Mouse (Mus musculus) liver, embryonic 12.5 days (tissue): ENCODE results near the gene Slc6a15. TPM values are rescaled to one million over a fixed set of nuclear protein-coding genes. Genes with fewer than 3 reads are reported as not detected.
A peak's percentile ranks its signal among the peaks of the same experiment; 100 is the strongest.

Source experiments
- ATAC-seq: fragments of 200-750 bp; cut with Nextera tagmentation; 2 replicates; pipeline ENCODE4 v1.8.0; 2017; ENCODE audit warnings: moderate number of reproducible peaks, mild to moderate bottlenecking, moderate library complexity
- H3K27ac ChIP-seq: fragments of 300-500 bp; sonication (generic); 2 replicates; pipeline ENCODE4 v1.5.1; 2016; ENCODE audit warnings: mild to moderate bottlenecking
- H3K27me3 ChIP-seq: fragments of 300-500 bp; sonication (generic); replicated peaks from 2 replicates; pipeline ENCODE4 v1.6.1; 2016; ENCODE audit warnings: mild to moderate bottlenecking, moderate library complexity
- H3K36me3 ChIP-seq: fragments of 300-500 bp; sonication (generic); 2 replicates; pipeline ENCODE4 v1.6.1; 2016; ENCODE audit warnings: mild to moderate bottlenecking, moderate library complexity
- H3K4me1 ChIP-seq: fragments of 300-500 bp; sonication (generic); 2 replicates; pipeline ENCODE4 v1.6.1; 2016
- H3K4me2 ChIP-seq: fragments of 300-500 bp; sonication (generic); 2 replicates; pipeline ENCODE4 v1.6.1; 2016; ENCODE audit warnings: mild to moderate bottlenecking, moderate library complexity
- H3K4me3 ChIP-seq: fragments of 300-500 bp; sonication (generic); 2 replicates; pipeline ENCODE4 v1.5.1; 2016; ENCODE audit warnings: mild to moderate bottlenecking, moderate library complexity
- H3K9ac ChIP-seq: fragments of 300-500 bp; sonication (generic); 2 replicates; pipeline ENCODE4 v1.6.1; 2016; ENCODE audit warnings: mild to moderate bottlenecking, moderate library complexity
- H3K9me3 ChIP-seq: fragments of 300-500 bp; sonication (generic); replicated peaks from 2 replicates; pipeline ENCODE4 v1.6.1; 2016; ENCODE audit warnings: mild to moderate bottlenecking, moderate library complexity
- WGBS: fragments of 180-500 bp; shearing (Covaris S2); methylation state at CpG from one replicate; pipeline ENCODE4 v1.1.7; 2016; ENCODE audit not compliant: insufficient replicate concordance; 5-methylcytosine and 5-hydroxymethylcytosine counted together
- polyA plus RNA-seq: library from polyadenylated mRNA; unstranded; fragments of >200 nt; fragmentation: Nextera tagmentation; extraction: Ambion mirVana; gene quantifications from 2 replicates; pipeline ENCODE4 v1.2.1, GENCODE M21; 2016

The Slc6a15 gene
- polyA plus RNA-seq, result 0.23 and 0.33 TPM in 2 replicates

- peaks cover 24% of the 10 kb centered on the region for H3K27me3 ChIP-seq
- no peaks in the 10 kb centered on the region for H3K9me3 ChIP-seq
- peak within 1 kb of the TSS; percentile 63 for H3K4me2 ChIP-seq
- H3K36me3 ChIP-seq, result no peaks in the 10 kb centered on the region
- H3K27ac ChIP-seq, result no peak within 1 kb of the TSS
- no peak within 1 kb of the TSS for H3K9ac ChIP-seq
- WGBS, result 2% methylated on average over 35 of the region's 43 CpGs
- peaks cover 9% of the 10 kb centered on the region; the same call in 1 of the 2 replicates for H3K4me1 ChIP-seq
- peak; percentile 44; the same call in 1 of the 2 replicates for ATAC-seq
- H3K4me3 ChIP-seq, result peak within 1 kb of the TSS; percentile 50
These were observed at the start of gene Slc6a15 for GRCm38 (mm10) chr10:103367371-103368295. Gene Slc6a15 (plus strand): TSS chr10:103367783.

- H3K27me3 ChIP-seq, result no peaks in the 10 kb centered on the region
- H3K4me3 ChIP-seq, result no peak overlapping the region
- H3K4me2 ChIP-seq, result no peak overlapping the region
- no peaks in the 10 kb centered on the region for H3K36me3 ChIP-seq
- no peak overlapping the region for H3K27ac ChIP-seq
- no peak overlapping the region for H3K9ac ChIP-seq
- ATAC-seq, result no peak
- H3K9me3 ChIP-seq, result no peaks in the 10 kb centered on the region
- no peaks in the 10 kb centered on the region for H3K4me1 ChIP-seq
- 72% methylated on average over 3 of the region's 3 CpGs for WGBS
These were observed 45.6 kb upstream of the Slc6a15 start for GRCm38 (mm10) chr10:103321941-103322340.

- ATAC-seq, result no peak
- Histone ChIP-seq H3K4me1 (no peaks in the 10 kb centered on the region), H3K9me3 (no peaks in the 10 kb centered on the region), H3K27ac (no peak overlapping the region), H3K4me3 (no peak overlapping the region), H3K4me2 (no peak overlapping the region), H3K9ac (no peak overlapping the region), H3K36me3 (no peaks in the 10 kb centered on the region), H3K27me3 (no peaks in the 10 kb centered on the region)
- 64% methylated on average over 3 of the region's 3 CpGs for WGBS
These were observed 44.2 kb upstream of the Slc6a15 start for GRCm38 (mm10) chr10:103323386-103323785.

GRCm38 (mm10) chr10:103334306-103334705 lies 33.3 kb upstream of the Slc6a15 start:
- ATAC-seq, result no peak
- Histone ChIP-seq H3K9ac (no peak overlapping the region), H3K4me1 (no peaks in the 10 kb centered on the region), H3K4me3 (no peak overlapping the region), H3K27ac (no peak overlapping the region), H3K36me3 (no peaks in the 10 kb centered on the region), H3K9me3 (no peaks in the 10 kb centered on the region), H3K27me3 (no peaks in the 10 kb centered on the region), H3K4me2 (no peak overlapping the region)
- 68% methylated on average over 1 of the region's 1 CpGs for WGBS

GRCm38 (mm10) chr10:103339928-103340327 lies 27.7 kb upstream of the Slc6a15 start:
- no peak overlapping the region for H3K4me3 ChIP-seq
- H3K27me3 ChIP-seq, result no peaks in the 10 kb centered on the region
- H3K4me1 ChIP-seq, result no peaks in the 10 kb centered on the region
- no peaks in the 10 kb centered on the region for H3K36me3 ChIP-seq
- no peak overlapping the region for H3K4me2 ChIP-seq
- 58% methylated on average over 5 of the region's 5 CpGs for WGBS
- no peak overlapping the region for H3K9ac ChIP-seq
- no peak overlapping the region for H3K27ac ChIP-seq
- no peak for ATAC-seq
- H3K9me3 ChIP-seq, result no peaks in the 10 kb centered on the region

- Histone ChIP-seq H3K4me1 (no peaks in the 10 kb centered on the region), H3K4me2 (no peak overlapping the region), H3K4me3 (no peak overlapping the region), H3K9me3 (no peaks in the 10 kb centered on the region), H3K9ac (no peak overlapping the region), H3K36me3 (no peaks in the 10 kb centered on the region), H3K27ac (no peak overlapping the region), H3K27me3 (no peaks in the 10 kb centered on the region)
- ATAC-seq, result no peak
- 52% methylated on average over 2 of the region's 2 CpGs for WGBS
These were observed 20.8 kb upstream of the Slc6a15 start for GRCm38 (mm10) chr10:103346797-103347196.

GRCm38 (mm10) chr10:103368296-103369080 lies 905 bp downstream of the Slc6a15 start:
- H3K9ac ChIP-seq, result no peak overlapping the region
- WGBS, result under 1% methylated on average over 37 of the region's 37 CpGs
- H3K9me3 ChIP-seq, result no peaks in the 10 kb centered on the region
- H3K4me2 ChIP-seq, result peak overlapping the region; percentile 63
- no peak overlapping the region for H3K27ac ChIP-seq
- peaks cover 24% of the 10 kb centered on the region for H3K27me3 ChIP-seq
- peak; percentile 42; the same call in 1 of the 2 replicates for ATAC-seq
- H3K4me3 ChIP-seq, result peak overlapping the region; percentile 50
- peaks cover 9% of the 10 kb centered on the region; the same call in 1 of the 2 replicates for H3K4me1 ChIP-seq
- H3K36me3 ChIP-seq, result no peaks in the 10 kb centered on the region

- H3K4me2 ChIP-seq, result peak overlapping the region; percentile 63
- no peak overlapping the region for H3K27ac ChIP-seq
- H3K4me3 ChIP-seq, result peak overlapping the region; percentile 50
- H3K9ac ChIP-seq, result no peak overlapping the region
- H3K36me3 ChIP-seq, result no peaks in the 10 kb centered on the region
- WGBS, result 0% methylated on average over 8 of the region's 8 CpGs
- H3K9me3 ChIP-seq, result no peaks in the 10 kb centered on the region
- ATAC-seq, result peak; percentile 84
- peaks cover 24% of the 10 kb centered on the region for H3K27me3 ChIP-seq
- peaks cover 9% of the 10 kb centered on the region; the same call in 1 of the 2 replicates for H3K4me1 ChIP-seq
These were observed 1.5 kb downstream of the Slc6a15 start for GRCm38 (mm10) chr10:103369081-103369420.

GRCm38 (mm10) chr10:103402171-103402570 lies 34.6 kb downstream of the Slc6a15 start:
- no peak overlapping the region for H3K27ac ChIP-seq
- no peak for ATAC-seq
- 20% methylated on average over 4 of the region's 4 CpGs for WGBS
- no peaks in the 10 kb centered on the region for H3K36me3 ChIP-seq
- no peak overlapping the region for H3K9ac ChIP-seq
- no peak overlapping the region for H3K4me3 ChIP-seq
- no peaks in the 10 kb centered on the region for H3K27me3 ChIP-seq
- H3K4me1 ChIP-seq, result no peaks in the 10 kb centered on the region
- no peaks in the 10 kb centered on the region for H3K9me3 ChIP-seq
- H3K4me2 ChIP-seq, result no peak overlapping the region

GRCm38 (mm10) chr10:103427717-103428116 lies 60.1 kb downstream of the Slc6a15 start:
- H3K27me3 ChIP-seq, result no peaks in the 10 kb centered on the region
- H3K27ac ChIP-seq, result no peak overlapping the region
- WGBS, result 62% methylated on average over 1 of the region's 1 CpGs
- H3K4me2 ChIP-seq, result no peak overlapping the region
- no peak overlapping the region for H3K9ac ChIP-seq
- H3K36me3 ChIP-seq, result no peaks in the 10 kb centered on the region
- ATAC-seq, result no peak
- H3K4me1 ChIP-seq, result no peaks in the 10 kb centered on the region
- no peaks in the 10 kb centered on the region for H3K9me3 ChIP-seq
- no peak overlapping the region for H3K4me3 ChIP-seq

- no peaks in the 10 kb centered on the region for H3K36me3 ChIP-seq
- no peak overlapping the region for H3K27ac ChIP-seq
- H3K4me2 ChIP-seq, result no peak overlapping the region
- H3K27me3 ChIP-seq, result no peaks in the 10 kb centered on the region
- no peak overlapping the region for H3K9ac ChIP-seq
- H3K4me3 ChIP-seq, result no peak overlapping the region
- no peaks in the 10 kb centered on the region for H3K4me1 ChIP-seq
- WGBS, result 63% methylated on average over 2 of the region's 2 CpGs
- ATAC-seq, result no peak
- H3K9me3 ChIP-seq, result no peaks in the 10 kb centered on the region
These were observed 75.0 kb downstream of the Slc6a15 start for GRCm38 (mm10) chr10:103442588-103442987.

- Histone ChIP-seq H3K27me3 (no peaks in the 10 kb centered on the region), H3K4me1 (no peaks in the 10 kb centered on the region), H3K4me2 (no peak overlapping the region), H3K9ac (no peak overlapping the region), H3K27ac (no peak overlapping the region), H3K4me3 (no peak overlapping the region), H3K9me3 (no peaks in the 10 kb centered on the region), H3K36me3 (no peaks in the 10 kb centered on the region)
- ATAC-seq, result 0 out of 2 replicates have a peak, but pooled peaks have one; percentile 52
- 40% methylated on average over 3 of the region's 3 CpGs for WGBS
These were observed 75.5 kb downstream of the Slc6a15 start for GRCm38 (mm10) chr10:103443070-103443469.
